Mouse (Mus musculus): ENCODE measurements around the gene Trib3. TPM values are rescaled to one million over a fixed set of nuclear protein-coding genes. Genes with fewer than 3 reads are reported as not detected.

The Trib3 gene
- 1.4 and 1.7 TPM in 2 replicates for polyA plus RNA-seq (2014; fragmentation: Nextera tagmentation; extraction: Ambion mirVana)

- peak within 1 kb of the TSS; percentile 43 for H3K4me3 ChIP-seq (ENCODE audit: low read depth, low read length)
- DNase-seq (ENCODE audit: low spot score) (peak; percentile 84), ATAC-seq (replicated peaks; ENCODE audit: insufficient number of reproducible peaks, low FRiP score, low TSS enrichment, low read depth) (peak; percentile 67)
- under 1% methylated on average over 51 of the region's 52 CpGs for WGBS
- no peaks in the 10 kb centered on the region for H3K9me3 ChIP-seq (replicated peaks; ENCODE audit: control insufficient read depth, low read length)
- H3K9ac ChIP-seq (replicated peaks; ENCODE audit: low read length): peak within 1 kb of the TSS; percentile 61
- H3K36me3 ChIP-seq (replicated peaks; ENCODE audit: control insufficient read depth, insufficient read depth, low read depth, low read length): no peaks in the 10 kb centered on the region
- no peak within 1 kb of the TSS for H3K27ac ChIP-seq (replicated peaks; ENCODE audit: low read depth, low read length)
- H3K27me3 ChIP-seq (ENCODE audit: control insufficient read depth, insufficient read depth, low read length): no peaks in the 10 kb centered on the region
- peak within 1 kb of the TSS; percentile 78 for H3K4me2 ChIP-seq (ENCODE audit: low read depth, low read length)
- H3K4me1 ChIP-seq (ENCODE audit: control insufficient read depth, insufficient read depth, low read length): no peaks in the 10 kb centered on the region
Observed at GRCm38 (mm10) chr2:152343329-152344213, at the start of gene Trib3. TSS of gene Trib3 (minus strand) at chr2:152344032.

GRCm38 (mm10) chr2:152393225-152394017 lies 49.6 kb upstream of the Trib3 start:
- no peak overlapping the region for H3K27ac ChIP-seq (replicated peaks; ENCODE audit: low read depth, low read length)
- no peaks in the 10 kb centered on the region for H3K36me3 ChIP-seq (replicated peaks; ENCODE audit: control insufficient read depth, insufficient read depth, low read depth, low read length)
- H3K27me3 ChIP-seq (ENCODE audit: control insufficient read depth, insufficient read depth, low read length): no peaks in the 10 kb centered on the region
- no peak overlapping the region for H3K4me3 ChIP-seq (ENCODE audit: low read depth, low read length)
- ATAC-seq (replicated peaks; ENCODE audit: insufficient number of reproducible peaks, low FRiP score, low TSS enrichment, low read depth) (no peak), DNase-seq (ENCODE audit: low spot score) (no peak)
- no peak overlapping the region for H3K9ac ChIP-seq (replicated peaks; ENCODE audit: low read length)
- H3K4me1 ChIP-seq (ENCODE audit: control insufficient read depth, insufficient read depth, low read length): no peaks in the 10 kb centered on the region
- no peak overlapping the region for H3K4me2 ChIP-seq (ENCODE audit: low read depth, low read length)
- 54% methylated on average over 9 of the region's 9 CpGs for WGBS
- H3K9me3 ChIP-seq (replicated peaks; ENCODE audit: control insufficient read depth, low read length): no peaks in the 10 kb centered on the region

- WGBS: 18% methylated on average over 3 of the region's 3 CpGs
- no peaks in the 10 kb centered on the region for H3K9me3 ChIP-seq (replicated peaks; ENCODE audit: control insufficient read depth, low read length)
- no peak overlapping the region for H3K27ac ChIP-seq (replicated peaks; ENCODE audit: low read depth, low read length)
- no peaks in the 10 kb centered on the region for H3K36me3 ChIP-seq (replicated peaks; ENCODE audit: control insufficient read depth, insufficient read depth, low read depth, low read length)
- no peak overlapping the region for H3K4me3 ChIP-seq (ENCODE audit: low read depth, low read length)
- DNase-seq (ENCODE audit: low spot score): peak; percentile 76
- no peak for ATAC-seq (replicated peaks; ENCODE audit: insufficient number of reproducible peaks, low FRiP score, low TSS enrichment, low read depth)
- H3K27me3 ChIP-seq (ENCODE audit: control insufficient read depth, insufficient read depth, low read length): no peaks in the 10 kb centered on the region
- no peak overlapping the region for H3K9ac ChIP-seq (replicated peaks; ENCODE audit: low read length)
- H3K4me1 ChIP-seq (ENCODE audit: control insufficient read depth, insufficient read depth, low read length): no peaks in the 10 kb centered on the region
- H3K4me2 ChIP-seq (ENCODE audit: low read depth, low read length): no peak overlapping the region
Observed at GRCm38 (mm10) chr2:152392786-152393185, 49.0 kb upstream of the Trib3 start.

GRCm38 (mm10) chr2:152384191-152384590 lies 40.4 kb upstream of the Trib3 start:
- 90% methylated on average over 4 of the region's 4 CpGs for WGBS
- Histone ChIP-seq H3K4me3 (ENCODE audit: low read depth, low read length) (no peak overlapping the region), H3K27me3 (ENCODE audit: control insufficient read depth, insufficient read depth, low read length) (no peaks in the 10 kb centered on the region), H3K9ac (replicated peaks; ENCODE audit: low read length) (no peak overlapping the region), H3K36me3 (replicated peaks; ENCODE audit: control insufficient read depth, insufficient read depth, low read depth, low read length) (no peaks in the 10 kb centered on the region), H3K9me3 (replicated peaks; ENCODE audit: control insufficient read depth, low read length) (no peaks in the 10 kb centered on the region), H3K27ac (replicated peaks; ENCODE audit: low read depth, low read length) (no peak overlapping the region), H3K4me1 (ENCODE audit: control insufficient read depth, insufficient read depth, low read length) (no peaks in the 10 kb centered on the region), H3K4me2 (ENCODE audit: low read depth, low read length) (no peak overlapping the region)
- ATAC-seq (replicated peaks; ENCODE audit: insufficient number of reproducible peaks, low FRiP score, low TSS enrichment, low read depth) (no peak), DNase-seq (ENCODE audit: low spot score) (no peak)

- 2% methylated on average over 16 of the region's 16 CpGs for WGBS
- H3K36me3 ChIP-seq (replicated peaks; ENCODE audit: control insufficient read depth, insufficient read depth, low read depth, low read length): no peaks in the 10 kb centered on the region
- H3K27ac ChIP-seq (replicated peaks; ENCODE audit: low read depth, low read length): no peak within 1 kb of the TSS; the same call in 1 of the 2 replicates
- H3K9ac ChIP-seq (replicated peaks; ENCODE audit: low read length): peak within 1 kb of the TSS; percentile 37
- no peaks in the 10 kb centered on the region for H3K9me3 ChIP-seq (replicated peaks; ENCODE audit: control insufficient read depth, low read length)
- peak within 1 kb of the TSS; percentile 42 for H3K4me2 ChIP-seq (ENCODE audit: low read depth, low read length)
- peak; percentile 54 for DNase-seq (ENCODE audit: low spot score)
- H3K4me1 ChIP-seq (ENCODE audit: control insufficient read depth, insufficient read depth, low read length): peaks cover 6% of the 10 kb centered on the region
- no peaks in the 10 kb centered on the region for H3K27me3 ChIP-seq (ENCODE audit: control insufficient read depth, insufficient read depth, low read length)
- peak; percentile 75 for ATAC-seq (replicated peaks; ENCODE audit: insufficient number of reproducible peaks, low FRiP score, low TSS enrichment, low read depth)
- 0 out of 2 replicates have a peak within 1 kb of the TSS, but pooled peaks have one; percentile 8 for H3K4me3 ChIP-seq (ENCODE audit: low read depth, low read length)
Observed at GRCm38 (mm10) chr2:152376345-152376741, 32.5 kb upstream of the Trib3 start, which contains the start of gene Nrsn2. TSS of gene Nrsn2 (minus strand) at chr2:152376638.

- H3K9me3 ChIP-seq (replicated peaks; ENCODE audit: control insufficient read depth, low read length): no peaks in the 10 kb centered on the region
- peak; percentile 72 for ATAC-seq (replicated peaks; ENCODE audit: insufficient number of reproducible peaks, low FRiP score, low TSS enrichment, low read depth)
- peak overlapping the region; percentile 42 for H3K4me2 ChIP-seq (ENCODE audit: low read depth, low read length)
- H3K27ac ChIP-seq (replicated peaks; ENCODE audit: low read depth, low read length): no peak overlapping the region; the same call in 1 of the 2 replicates
- H3K4me1 ChIP-seq (ENCODE audit: control insufficient read depth, insufficient read depth, low read length): peaks cover 6% of the 10 kb centered on the region
- H3K4me3 ChIP-seq (ENCODE audit: low read depth, low read length): 0 out of 2 replicates have a peak overlapping the region, but pooled peaks have one; percentile 8
- WGBS: 2% methylated on average over 21 of the region's 21 CpGs
- no peaks in the 10 kb centered on the region for H3K27me3 ChIP-seq (ENCODE audit: control insufficient read depth, insufficient read depth, low read length)
- DNase-seq (ENCODE audit: low spot score): peak; percentile 74
- H3K9ac ChIP-seq (replicated peaks; ENCODE audit: low read length): peak overlapping the region; percentile 28
- no peaks in the 10 kb centered on the region for H3K36me3 ChIP-seq (replicated peaks; ENCODE audit: control insufficient read depth, insufficient read depth, low read depth, low read length)
Observed at GRCm38 (mm10) chr2:152375652-152376344, 32.0 kb upstream of the Trib3 start.

- H3K36me3 ChIP-seq (replicated peaks; ENCODE audit: control insufficient read depth, insufficient read depth, low read depth, low read length): no peaks in the 10 kb centered on the region
- WGBS: 82% methylated on average over 9 of the region's 9 CpGs
- DNase-seq (ENCODE audit: low spot score): no peak
- H3K9me3 ChIP-seq (replicated peaks; ENCODE audit: control insufficient read depth, low read length): no peaks in the 10 kb centered on the region
- no peak overlapping the region for H3K27ac ChIP-seq (replicated peaks; ENCODE audit: low read depth, low read length)
- no peak overlapping the region for H3K4me2 ChIP-seq (ENCODE audit: low read depth, low read length)
- H3K9ac ChIP-seq (replicated peaks; ENCODE audit: low read length): no peak overlapping the region
- H3K4me1 ChIP-seq (ENCODE audit: control insufficient read depth, insufficient read depth, low read length): peaks cover 6% of the 10 kb centered on the region
- no peak for ATAC-seq (replicated peaks; ENCODE audit: insufficient number of reproducible peaks, low FRiP score, low TSS enrichment, low read depth)
- H3K27me3 ChIP-seq (ENCODE audit: control insufficient read depth, insufficient read depth, low read length): no peaks in the 10 kb centered on the region
- H3K4me3 ChIP-seq (ENCODE audit: low read depth, low read length): no peak overlapping the region
Observed at GRCm38 (mm10) chr2:152373547-152373946, 29.7 kb upstream of the Trib3 start.
